Mouse (Mus musculus) C2C12 (cell line): ENCODE measurements around the gene Colgalt1. TPM values are rescaled to one million over a fixed set of nuclear protein-coding genes. Genes with fewer than 3 reads are reported as not detected.

Source experiments
- H3K27me3 ChIP-seq: one replicate; pipeline ENCODE4 v1.6.1; 2011; ENCODE audit not compliant: control insufficient read depth, insufficient read depth, insufficient read length
- H3K36me3 ChIP-seq: one replicate; pipeline ENCODE4 v1.6.1; 2011; ENCODE audit not compliant: control insufficient read depth, insufficient read depth
- H3K4me3 ChIP-seq: one replicate; pipeline ENCODE4 v1.5.1; 2011; ENCODE audit warnings: mild to moderate bottlenecking, control low read depth; ENCODE audit not compliant: poor library complexity, insufficient read depth, severe bottlenecking
- H3K79me2 ChIP-seq: one replicate; pipeline ENCODE4 v1.6.1; 2011; ENCODE audit not compliant: control insufficient read depth, insufficient read depth
- H3K79me3 ChIP-seq: one replicate; pipeline ENCODE4 v1.6.1; 2011; ENCODE audit warnings: low read depth, control low read depth
- H3ac ChIP-seq: one replicate; pipeline ENCODE3; 2011; ENCODE audit warnings: low read depth; ENCODE audit not compliant: control insufficient read depth, insufficient read length
- CEBPB ChIP-seq: IDR thresholded peaks from one replicate; pipeline ENCODE4 v1.6.1; 2011; ENCODE audit warnings: low read depth, mild to moderate bottlenecking, control low read depth, moderate library complexity
- CTCF ChIP-seq: IDR thresholded peaks from one replicate; pipeline ENCODE4 v1.5.1; 2011; ENCODE audit not compliant: control insufficient read depth, insufficient read depth, insufficient read length
- FOSL1 ChIP-seq: IDR thresholded peaks from one replicate; pipeline ENCODE4 v1.8.0; 2011; ENCODE audit warnings: mild to moderate bottlenecking, low read length; ENCODE audit not compliant: poor library complexity, insufficient read depth, severe bottlenecking
- MAX ChIP-seq: IDR thresholded peaks from one replicate; pipeline ENCODE4 v1.6.1; 2011; ENCODE audit warnings: mild to moderate bottlenecking, control low read depth
- MYOD1 ChIP-seq: IDR thresholded peaks from one replicate; pipeline ENCODE4 v1.6.1; 2011; ENCODE audit warnings: low read depth; ENCODE audit not compliant: control insufficient read depth, insufficient read length
- MYOG ChIP-seq: IDR thresholded peaks from one replicate; pipeline ENCODE4 v1.6.1; 2011; ENCODE audit not compliant: control insufficient read depth, insufficient read length; ENCODE audit errors: extremely low read depth
- USF1 ChIP-seq: IDR thresholded peaks from one replicate; pipeline ENCODE4 v1.6.1; 2011; ENCODE audit warnings: low read depth, mild to moderate bottlenecking, control low read depth, moderate library complexity
- polyA plus RNA-seq: library from polyadenylated mRNA; unstranded; fragments of >200 nt; fragmentation: generic; extraction: Trizol; gene quantifications from one replicate; pipeline ENCODE4 v1.2.1, GENCODE M21; 2012; ENCODE audit warnings: missing spikeins

Colgalt1 gene
- polyA plus RNA-seq, 1 experiment: 72.3 TPM

- Histone ChIP-seq H3K79me2 (peaks cover 39% of the 10 kb centered on the region), H3K4me3 (peak overlapping the region; percentile 51)
- TF ChIP-seq MAX (no peak), USF1 (peak; percentile 57)
Measured at GRCm38 (mm10) chr8:71580201-71580600, 30.6 kb upstream of the Colgalt1 start.

GRCm38 (mm10) chr8:71586891-71587290 is 23.9 kb upstream of the Colgalt1 start:
- Histone ChIP-seq H3K36me3 (peaks cover 47% of the 10 kb centered on the region), H3ac (no peak overlapping the region), H3K27me3 (no peaks in the 10 kb centered on the region), H3K4me3 (no peak overlapping the region), H3K79me2 (peaks cover 17% of the 10 kb centered on the region), H3K79me3 (peaks cover 5% of the 10 kb centered on the region)
- TF ChIP-seq MYOG: no peak
- no peak for TF ChIP-seq FOSL1
- TF ChIP-seq CTCF: no peak
- no peak for TF ChIP-seq USF1
- TF ChIP-seq MYOD1: no peak
- no peak for TF ChIP-seq CEBPB

More at GRCm38 (mm10) chr8:71580201-71580600, 30.6 kb upstream of the Colgalt1 start:
- peaks cover 17% of the 10 kb centered on the region for H3K79me3 ChIP-seq
- H3ac ChIP-seq: peak overlapping the region; percentile 87
- H3K27me3 ChIP-seq: no peaks in the 10 kb centered on the region
- peaks cover 39% of the 10 kb centered on the region for H3K36me3 ChIP-seq

- no peak overlapping the region for H3K4me3 ChIP-seq
- peaks cover 33% of the 10 kb centered on the region for H3K36me3 ChIP-seq
- TF ChIP-seq MYOD1 (no peak), CTCF (no peak), FOSL1 (no peak), USF1 (no peak), MYOG (no peak), MAX (no peak), CEBPB (no peak)
- H3K79me2 ChIP-seq: peaks cover 19% of the 10 kb centered on the region
- H3K27me3 ChIP-seq: no peaks in the 10 kb centered on the region
- H3ac ChIP-seq: no peak overlapping the region
- peaks cover 10% of the 10 kb centered on the region for H3K79me3 ChIP-seq
Measured at GRCm38 (mm10) chr8:71588762-71589161, 22.0 kb upstream of the Colgalt1 start.

- Histone ChIP-seq H3K79me3 (peaks cover 10% of the 10 kb centered on the region), H3ac (no peak overlapping the region), H3K36me3 (peaks cover 13% of the 10 kb centered on the region), H3K79me2 (peaks cover 22% of the 10 kb centered on the region), H3K4me3 (peak overlapping the region; percentile 76), H3K27me3 (no peaks in the 10 kb centered on the region)
- TF ChIP-seq FOSL1 (no peak), MAX (no peak), USF1 (no peak), CTCF (no peak), MYOG (no peak), MYOD1 (no peak)
Measured at GRCm38 (mm10) chr8:71591017-71591416, 19.8 kb upstream of the Colgalt1 start.

GRCm38 (mm10) chr8:71591471-71592373 is 19.1 kb upstream of the Colgalt1 start, which contains the start of gene Pgls:
TSS of gene Pgls (plus strand) at chr8:71592176.
- TF ChIP-seq MYOD1 (peak; percentile 26), MAX (peak; percentile 12), USF1 (no peak)
- H3K4me3 ChIP-seq: peak within 1 kb of the TSS; percentile 76
- peaks cover 9% of the 10 kb centered on the region for H3K36me3 ChIP-seq
- no peaks in the 10 kb centered on the region for H3K27me3 ChIP-seq
- H3K79me3 ChIP-seq: peaks cover 10% of the 10 kb centered on the region
- H3ac ChIP-seq: peak within 1 kb of the TSS; percentile 96
- peaks cover 22% of the 10 kb centered on the region for H3K79me2 ChIP-seq
